Mouse (Mus musculus): ENCODE data around the gene Poc1a.

Poc1a gene

GRCm38 (mm10) chr9:106338462-106339172 is 57.8 kb downstream of the Poc1a start:
- no peak for DNase-seq

GRCm38 (mm10) chr9:106339173-106339558 is 58.3 kb downstream of the Poc1a start:
- no peak for DNase-seq

DNA sequence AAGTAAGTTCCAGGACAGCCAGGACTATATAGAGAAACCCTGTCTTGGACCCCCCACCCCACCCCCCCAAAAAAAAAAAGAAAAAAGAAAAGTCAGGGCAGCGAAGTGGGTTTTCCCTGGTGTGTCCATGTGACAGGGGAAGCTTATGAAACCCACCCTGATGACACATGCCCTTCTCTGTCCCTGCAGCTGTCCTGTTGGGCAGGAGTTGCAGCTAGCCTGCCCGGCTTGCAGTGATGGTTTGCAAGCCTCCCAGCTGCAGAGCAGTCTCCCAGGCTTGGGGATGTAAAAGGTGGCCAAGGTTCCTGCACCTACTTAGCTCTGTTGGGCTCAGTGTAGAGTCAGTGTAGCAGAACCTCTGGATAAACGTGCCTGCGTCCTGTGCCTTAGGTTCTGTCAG is 58.9 kb downstream of the Poc1a start:
- DNase-seq = no peak

DNA sequence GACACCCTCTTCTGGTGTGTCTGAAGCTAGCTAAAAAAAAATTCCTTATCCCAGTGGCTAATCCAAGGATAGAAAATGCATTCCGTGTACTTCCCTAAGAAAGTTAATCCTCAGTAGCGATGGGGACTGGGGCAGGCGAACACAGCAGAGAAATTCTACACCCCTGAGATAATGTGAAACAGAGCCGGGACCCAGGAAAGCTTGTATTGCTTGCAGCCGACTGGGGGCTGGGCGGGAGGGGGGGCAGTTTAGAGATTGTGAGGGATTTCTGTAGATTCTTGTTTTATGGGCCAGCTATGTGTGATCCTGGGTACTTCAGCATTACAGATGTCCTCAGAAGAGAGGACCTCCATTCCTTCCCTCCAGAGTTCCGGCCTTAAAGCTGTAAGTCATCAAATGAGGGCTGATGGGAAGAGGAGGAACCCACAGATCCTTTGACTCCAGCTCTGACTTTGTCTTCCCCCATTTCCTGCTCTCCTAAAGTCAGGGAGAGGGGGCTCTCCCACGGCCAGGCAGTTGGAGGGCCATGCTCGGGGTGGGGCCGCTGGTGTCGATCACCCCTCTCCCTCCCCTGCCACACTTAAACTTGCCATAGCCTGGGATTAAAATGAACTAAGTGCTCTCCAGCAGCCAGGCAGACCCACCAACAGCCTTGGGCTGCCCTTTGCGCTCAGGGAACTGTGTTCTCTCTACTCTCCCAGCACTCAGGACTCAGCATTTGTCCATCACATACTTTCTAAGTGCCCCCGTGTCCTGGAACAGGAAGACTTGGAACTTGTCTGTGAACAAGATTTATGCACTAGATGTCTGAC is 59.8 kb downstream of the Poc1a start:
- DNase-seq = no peak

DNA sequence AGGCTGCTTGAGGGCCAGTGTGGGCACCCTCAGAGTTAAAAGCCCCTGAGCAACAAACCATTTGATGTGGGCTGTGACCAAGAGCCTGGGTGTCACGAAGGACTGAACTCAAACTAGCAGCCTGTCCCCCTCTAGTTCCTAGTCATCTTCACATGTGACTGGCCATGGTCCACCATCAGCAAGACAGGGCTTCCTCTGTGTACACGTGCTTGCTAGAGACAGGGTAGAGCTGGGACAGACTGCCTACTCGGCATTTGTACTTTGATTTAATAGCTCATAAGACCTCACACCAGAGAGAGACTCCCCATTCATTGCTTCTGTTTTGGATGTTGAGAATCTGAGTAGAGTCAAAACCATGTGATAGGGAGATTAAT is 60.4 kb downstream of the Poc1a start:
- DNase-seq = no peak

GRCm38 (mm10) chr9:106342573-106342972 is 61.7 kb downstream of the Poc1a start:
- no peak for DNase-seq

DNA sequence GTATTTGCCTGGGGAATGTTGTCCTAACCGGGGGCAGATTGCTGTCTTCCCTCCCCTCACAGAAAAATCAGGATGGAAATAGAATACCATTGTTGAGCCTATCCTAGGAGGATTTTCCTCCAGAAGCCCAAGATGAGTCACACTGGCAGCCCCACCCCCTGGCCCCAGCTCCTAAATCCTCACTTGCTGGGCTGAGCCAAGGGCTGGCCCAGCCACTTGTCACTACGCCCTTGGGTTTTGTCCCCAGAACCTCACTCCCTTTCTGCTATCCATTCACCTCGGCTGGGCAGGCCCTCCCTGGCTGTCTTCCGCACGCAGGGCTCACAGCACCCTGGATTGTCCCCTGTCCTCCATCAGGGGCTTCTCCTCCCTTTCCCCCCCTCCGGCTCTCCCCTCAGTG is 64.3 kb downstream of the Poc1a start:
- DNase-seq = peak; percentile 74 to 84

DNA sequence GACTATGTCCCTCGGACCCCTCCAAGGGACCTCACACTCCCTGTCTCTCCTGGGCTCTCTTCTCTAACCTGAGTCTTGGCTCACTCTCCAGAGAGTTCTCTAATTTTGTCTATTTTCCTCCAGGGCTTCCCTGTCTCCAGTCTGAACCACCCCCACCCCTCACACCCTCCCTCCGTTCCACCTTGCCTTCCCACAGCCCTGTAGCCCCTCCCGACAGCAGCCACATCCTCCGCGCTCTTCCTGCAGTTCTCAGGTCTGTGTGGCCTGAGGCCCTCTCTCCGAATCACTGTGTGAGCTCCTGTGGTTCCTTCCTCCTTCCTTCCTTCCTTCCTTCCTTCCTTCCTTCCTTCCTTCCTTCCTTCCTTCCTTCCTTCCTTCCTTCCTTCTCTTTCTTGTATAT is 64.8 kb downstream of the Poc1a start:
- no peak for DNase-seq

DNA sequence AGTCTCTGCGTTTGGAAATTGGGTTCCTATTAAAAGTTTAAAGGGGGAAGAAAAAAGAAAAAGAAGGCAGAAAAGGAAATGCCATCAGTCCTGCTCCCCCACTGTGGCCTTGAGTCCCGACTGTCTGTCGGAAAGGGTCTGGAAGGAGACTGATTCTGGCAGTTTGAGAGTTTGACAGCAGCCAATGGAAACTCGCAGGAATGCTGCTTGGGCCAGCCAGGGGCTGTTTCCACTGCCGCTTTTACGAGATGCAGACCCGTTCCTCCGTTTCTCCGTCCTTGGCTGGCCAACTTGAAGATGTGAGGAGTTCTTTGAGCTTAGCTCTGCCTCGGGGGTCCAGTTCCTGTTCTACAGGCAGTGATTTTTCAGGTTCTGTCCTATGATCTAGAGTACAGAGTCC is 67.4 kb downstream of the Poc1a start:
- DNase-seq = no peak

- DNase-seq = peak; percentile 65 to 71
These were observed 68.2 kb downstream of the Poc1a start for GRCm38 (mm10) chr9:106349075-106349474.

GRCm38 (mm10) chr9:106351178-106351577 is 70.3 kb downstream of the Poc1a start:
- no peak for DNase-seq

- no peak for DNase-seq
These were observed 72.9 kb downstream of the Poc1a start for GRCm38 (mm10) chr9:106353779-106354178.

DNA sequence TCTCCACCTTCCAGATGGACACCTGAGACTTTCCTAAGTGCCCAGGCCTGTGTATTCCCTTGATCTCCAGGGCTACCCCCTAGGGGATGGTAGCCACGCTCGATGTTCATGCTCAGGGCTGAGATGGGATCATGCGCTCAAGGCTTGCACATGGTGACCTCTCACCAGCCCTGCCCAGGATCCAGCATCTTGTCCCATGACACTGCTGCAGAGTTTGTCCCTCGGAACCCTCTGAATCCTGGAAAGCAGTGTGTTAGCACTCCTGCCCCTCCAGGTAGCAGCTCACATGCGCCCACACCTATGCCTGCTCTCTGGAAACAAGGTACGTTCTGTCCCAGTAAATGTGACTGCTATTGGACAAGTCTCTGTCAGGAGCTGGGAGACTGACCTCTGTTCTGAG is 73.9 kb downstream of the Poc1a start:
- DNase-seq = no peak

- no peak for DNase-seq
These were observed 74.5 kb downstream of the Poc1a start for GRCm38 (mm10) chr9:106355217-106355974.

DNA sequence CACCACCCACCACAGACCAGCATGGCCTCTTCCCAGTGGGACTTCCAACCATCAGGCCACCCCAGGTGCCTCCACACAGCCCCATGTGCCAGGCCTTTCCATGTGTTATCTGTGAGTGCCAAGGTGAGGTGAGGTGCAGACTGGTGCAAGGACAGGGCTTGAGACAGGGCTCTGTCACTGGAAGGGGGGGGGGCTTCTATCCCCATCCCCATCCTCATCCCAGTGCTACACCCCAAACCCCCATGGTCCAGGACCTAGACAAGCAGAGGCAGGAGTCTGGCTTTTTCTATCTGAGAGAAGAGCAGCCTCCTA is 75.1 kb downstream of the Poc1a start:
- DNase-seq = no peak

- no peak for DNase-seq
These were observed 75.5 kb downstream of the Poc1a start for GRCm38 (mm10) chr9:106356323-106356844.

DNA sequence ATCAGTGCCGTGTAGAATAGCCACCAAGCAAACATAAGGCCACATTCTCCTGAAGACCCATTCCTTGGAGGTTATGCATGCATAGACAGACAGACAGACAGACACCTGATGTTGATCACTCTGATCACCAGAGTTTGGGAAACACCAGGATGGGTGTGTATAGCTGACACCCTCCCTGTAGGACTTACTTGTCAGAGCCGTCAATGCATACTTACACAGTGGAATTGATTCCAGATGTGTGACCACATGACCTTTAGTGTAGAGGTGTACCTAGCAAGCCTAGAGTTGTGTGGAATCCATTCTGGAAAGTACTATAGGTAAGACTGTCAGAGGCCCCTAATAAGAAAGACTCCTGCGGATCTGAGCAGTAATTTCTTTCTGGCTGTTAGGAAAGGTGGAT is 76.3 kb downstream of the Poc1a start:
- DNase-seq = no peak

GRCm38 (mm10) chr9:106359297-106359696 is 78.4 kb downstream of the Poc1a start:
- no peak for DNase-seq

DNA sequence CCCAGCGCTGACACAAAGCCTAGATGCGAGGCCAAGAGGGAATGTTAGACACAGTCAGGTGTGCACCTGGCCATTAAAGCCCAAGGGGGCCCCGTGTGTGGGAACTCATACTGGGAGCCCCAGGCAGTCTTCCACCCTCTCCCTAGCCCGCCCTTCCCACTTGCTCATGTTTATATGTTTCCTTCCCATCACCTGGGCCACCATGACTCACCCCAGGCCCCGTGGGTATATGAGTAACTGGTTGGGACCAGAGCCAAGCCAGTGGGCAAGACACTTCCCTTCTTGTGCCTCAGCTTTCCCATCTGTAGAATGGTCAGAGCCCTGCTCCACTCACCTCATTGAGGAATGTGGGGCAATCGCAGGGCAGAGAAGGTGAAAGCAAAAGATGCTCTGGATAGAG is 80.3 kb downstream of the Poc1a start:
- no peak for DNase-seq

DNA sequence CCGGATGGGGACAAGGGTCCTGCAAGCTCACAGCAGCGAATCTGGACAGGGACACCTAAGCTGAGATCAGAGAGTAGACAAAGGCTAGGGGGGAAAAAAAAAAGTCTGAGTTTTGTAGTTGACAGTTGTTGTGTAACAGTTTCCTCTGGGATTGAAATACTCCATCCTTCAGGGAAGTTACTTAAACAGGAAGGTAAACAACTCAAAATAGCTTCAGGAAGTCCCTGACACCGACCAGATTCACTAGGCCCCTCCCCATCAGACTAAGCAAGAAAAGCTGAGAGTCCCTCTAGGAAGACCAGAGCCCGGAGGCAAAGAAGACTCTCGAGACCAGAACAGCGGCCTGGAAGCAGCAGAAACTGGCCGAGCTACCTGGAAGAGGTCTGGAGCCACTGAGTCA is 84.5 kb downstream of the Poc1a start:
- DNase-seq = no peak

DNA sequence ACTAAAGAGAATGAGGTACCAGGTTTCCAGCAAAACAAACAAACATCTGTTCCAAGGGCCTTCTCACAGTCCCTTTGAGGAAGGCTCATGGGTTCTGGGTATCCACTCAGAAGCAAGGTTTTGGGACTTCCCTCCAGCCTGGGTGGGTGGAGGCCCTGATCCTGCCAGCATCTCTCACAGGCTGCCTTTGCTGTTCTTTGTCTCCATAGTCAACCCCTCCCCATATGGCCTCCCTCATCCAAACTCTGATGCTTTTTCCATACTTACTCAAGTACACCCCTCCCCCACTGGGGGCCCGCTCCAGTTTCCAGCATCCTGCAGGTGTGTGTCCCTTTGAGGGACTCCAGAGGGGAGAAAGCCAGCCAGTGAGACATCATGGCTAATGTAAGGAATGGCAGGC is 85.3 kb downstream of the Poc1a start:
- no peak for DNase-seq

DNA sequence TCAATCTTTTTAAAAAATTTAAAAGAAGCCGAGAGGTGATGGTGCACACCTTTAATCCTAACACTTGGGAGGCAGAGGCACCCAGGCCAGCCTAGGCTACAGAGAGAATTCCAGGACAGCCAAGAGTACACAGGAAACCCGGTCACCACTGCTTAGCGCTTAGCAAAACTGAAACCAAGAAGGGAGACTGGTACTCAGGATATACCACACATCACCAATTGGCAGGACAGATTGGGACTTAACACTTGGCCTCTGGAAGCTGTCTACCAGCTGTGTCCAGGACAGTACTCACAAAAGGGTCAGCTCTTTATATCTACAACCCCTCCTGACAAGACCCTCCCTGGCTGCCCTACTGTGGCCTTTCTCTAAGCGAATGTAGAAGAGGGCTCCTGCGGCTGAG is 86.1 kb downstream of the Poc1a start:
- DNase-seq = peak in 1 of 2 experiments; percentile 24

DNA sequence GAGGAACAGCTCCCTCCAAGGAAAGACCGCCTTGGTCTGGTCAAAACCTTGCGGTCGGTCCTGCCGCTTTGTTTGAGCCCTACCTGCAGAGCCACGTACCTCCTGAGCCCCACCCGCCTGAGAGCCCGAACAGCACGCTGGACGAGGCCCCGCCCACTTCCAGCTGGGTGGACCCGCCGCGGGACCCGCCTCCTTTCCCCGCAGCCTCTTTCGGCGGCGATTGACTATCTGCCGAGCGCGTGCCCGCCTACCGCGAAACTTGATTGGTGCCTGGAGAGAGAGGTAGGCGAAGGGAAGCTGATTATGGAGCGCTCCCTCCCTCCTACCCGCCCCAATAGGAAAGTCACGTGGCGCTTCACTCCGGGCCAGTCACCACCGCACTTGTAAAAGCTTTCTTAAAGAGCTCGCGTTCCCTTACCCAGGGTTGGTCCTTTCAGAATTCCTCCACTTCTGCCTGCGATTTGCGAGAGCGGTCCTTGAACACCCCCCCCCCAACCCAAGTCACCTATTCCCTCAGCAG is 86.8 kb downstream of the Poc1a start:
- DNase-seq = peak; percentile 99

Measured in lung, postnatal 4 days (tissue).